Mouse (Mus musculus): ENCODE measurements around the gene Btaf1.

The Btaf1 gene

DNA sequence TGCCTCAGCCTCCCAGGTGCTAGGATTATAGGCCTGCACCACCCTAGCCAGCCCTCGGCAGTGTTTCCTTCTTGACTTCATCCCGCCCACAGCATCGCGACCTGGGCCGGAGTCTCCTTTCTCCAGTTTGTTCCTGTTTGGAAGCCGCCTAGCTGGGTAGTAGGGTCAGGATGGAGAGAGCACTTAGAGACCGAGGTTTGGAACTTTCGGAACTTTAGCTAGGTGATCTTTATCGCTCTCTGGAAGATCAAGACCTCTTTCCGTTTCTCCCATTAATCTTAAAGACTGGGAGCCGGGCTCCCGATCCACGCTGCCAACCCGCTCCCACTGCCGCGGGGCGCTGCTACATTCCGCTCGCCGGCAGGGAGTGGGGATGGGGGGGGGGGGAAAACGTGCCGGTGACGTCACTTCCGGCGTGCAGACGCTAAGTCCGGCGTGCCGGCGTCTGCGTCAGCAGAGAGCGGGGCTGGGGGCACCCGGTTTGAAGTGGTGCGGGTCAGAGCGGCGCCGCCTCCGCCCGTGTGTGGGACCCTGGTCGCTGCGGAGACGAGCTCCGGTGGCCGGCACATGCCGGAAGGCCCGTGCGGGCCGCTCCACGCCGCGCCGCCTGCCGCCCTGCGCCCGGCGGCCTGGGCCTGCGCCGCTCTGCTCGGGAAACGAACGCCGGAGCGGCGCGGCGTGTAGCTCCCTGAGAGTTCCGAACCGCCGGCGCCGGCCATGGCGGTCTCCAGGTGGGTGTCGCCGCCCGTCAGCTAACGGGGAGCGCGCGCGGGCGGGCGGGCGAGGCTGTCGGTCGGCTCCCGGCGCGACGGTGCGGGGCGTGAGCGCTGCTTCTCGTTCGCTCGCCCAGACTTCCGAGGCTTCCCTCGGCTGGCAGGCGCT is at the start of gene Btaf1:
TSS of gene Btaf1 (plus strand) at position 409 of the 882 bp plus-strand sequence.
- peak; percentile 80 to 90 for DNase-seq (ENCODE audit: low spot score in 2 of 2)

DNA sequence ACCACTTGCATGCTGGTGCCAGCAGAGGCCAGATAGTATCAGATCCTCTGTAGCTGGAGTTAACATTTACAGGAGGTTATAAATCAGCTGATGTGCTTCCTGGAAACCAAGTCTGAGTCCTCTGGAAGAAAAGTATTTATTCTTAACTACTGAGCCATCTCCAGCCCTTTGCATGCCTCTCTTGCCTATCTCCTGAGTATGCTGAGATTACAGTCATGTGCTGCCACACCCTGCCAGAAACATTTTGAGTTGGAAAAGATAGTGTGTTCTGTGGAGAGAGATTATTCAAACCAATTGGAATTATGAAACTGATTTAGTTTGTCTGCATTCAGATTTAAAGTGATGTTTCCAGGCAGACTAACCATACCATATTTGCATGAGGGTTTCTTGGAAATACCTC is 48.5 kb upstream of the Btaf1 start:
- DNase-seq (ENCODE audit: low spot score in 2 of 2): no peak

DNA sequence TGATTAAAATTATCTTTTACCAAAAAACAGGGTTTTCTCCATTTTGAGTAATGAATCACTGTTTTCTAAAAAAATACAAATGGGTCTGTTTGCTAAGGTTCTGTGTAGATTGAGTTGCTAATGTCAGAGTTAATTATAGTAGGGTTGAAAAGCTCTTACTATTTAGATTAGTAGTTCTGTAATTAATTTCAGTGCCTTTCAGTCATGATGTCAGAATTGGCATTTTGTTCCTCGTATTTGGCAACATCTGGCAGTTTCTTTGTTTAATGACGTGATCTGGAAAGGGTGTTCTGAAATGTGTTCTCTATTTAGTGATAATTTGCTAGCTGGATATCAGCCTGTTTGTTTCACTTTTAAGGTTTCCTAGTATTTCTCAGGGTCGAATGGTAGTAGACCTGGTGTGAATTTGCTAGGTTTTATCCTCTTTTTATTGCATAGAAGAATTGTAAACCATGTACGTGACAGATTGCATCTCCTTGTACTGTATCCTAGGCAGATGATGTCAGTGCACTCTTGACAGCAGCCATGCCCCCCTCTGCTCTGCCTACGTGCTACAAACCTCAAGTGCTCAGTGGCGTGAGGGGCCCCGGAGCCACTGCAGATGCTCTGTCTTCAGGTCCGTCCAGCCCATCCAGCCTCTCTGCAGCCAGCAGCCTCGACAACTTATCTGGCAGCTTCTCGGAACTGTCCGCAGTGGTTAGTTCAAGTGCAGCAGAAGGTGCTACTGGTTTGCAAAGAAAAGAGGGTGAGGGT is 47.0 kb upstream of the Btaf1 start:
- peak in 1 of 2 experiments; percentile 3 for DNase-seq (ENCODE audit: low spot score in 2 of 2)

DNA sequence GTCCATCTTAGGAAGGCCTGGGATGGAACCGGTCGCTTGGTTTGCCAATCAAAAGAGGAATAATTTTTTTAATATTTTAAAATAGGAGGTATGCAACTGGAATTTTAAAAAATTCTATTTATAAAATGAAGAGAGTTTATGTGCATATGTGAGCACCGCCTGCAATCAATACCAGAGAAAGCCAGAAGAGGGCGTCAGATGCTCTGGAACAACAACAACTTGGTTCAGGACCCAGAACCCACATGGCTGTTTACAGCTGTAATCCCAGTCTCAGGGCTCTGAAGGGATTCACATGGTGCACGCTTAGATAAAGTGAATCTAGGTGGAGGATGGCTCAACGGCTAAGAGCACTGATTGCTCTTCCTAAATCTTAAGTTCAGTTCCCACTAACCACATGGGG is 42.8 kb upstream of the Btaf1 start:
- DNase-seq (ENCODE audit: low spot score in 2 of 2): no peak

DNA sequence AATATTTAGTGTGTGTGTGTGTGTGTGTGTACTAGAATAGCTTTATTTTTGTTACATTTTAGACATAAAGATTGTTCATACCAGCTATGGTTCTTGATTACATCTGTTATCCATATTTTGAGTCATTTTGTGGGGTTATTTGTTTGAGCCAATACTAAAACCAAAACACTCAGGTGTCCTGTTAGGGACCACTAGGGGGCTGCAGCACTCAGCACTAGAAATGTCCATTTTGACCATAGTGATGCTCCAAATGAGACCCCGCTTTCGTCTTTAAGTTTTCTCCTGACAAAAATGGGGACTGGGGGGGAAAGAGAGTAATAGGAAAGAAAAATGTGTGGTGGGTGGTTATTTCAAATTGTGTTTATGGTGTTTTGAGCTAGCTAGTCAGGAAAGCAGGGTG is 39.6 kb upstream of the Btaf1 start:
- DNase-seq (ENCODE audit: low spot score in 2 of 2): no peak

DNA sequence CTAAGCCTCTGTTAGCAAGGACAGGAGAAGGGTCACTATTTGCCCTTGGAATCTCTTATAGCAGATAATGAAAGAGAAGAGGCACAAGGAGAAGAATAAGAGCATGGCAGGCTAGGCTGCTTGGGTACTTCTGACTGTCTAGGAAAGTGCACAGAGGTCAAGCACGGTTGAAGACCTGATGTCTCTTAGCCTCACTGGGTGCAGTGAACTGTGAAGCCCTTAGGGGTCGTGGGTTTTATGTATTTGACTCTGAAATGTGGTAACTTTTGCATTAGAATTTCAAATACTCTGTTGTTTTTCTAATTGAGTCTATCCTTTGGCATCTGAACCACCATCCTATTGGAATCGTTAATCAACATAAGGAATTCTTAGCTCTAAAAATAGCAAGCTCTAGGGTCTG is 38.2 kb upstream of the Btaf1 start:
- DNase-seq (ENCODE audit: low spot score in 2 of 2): no peak

DNA sequence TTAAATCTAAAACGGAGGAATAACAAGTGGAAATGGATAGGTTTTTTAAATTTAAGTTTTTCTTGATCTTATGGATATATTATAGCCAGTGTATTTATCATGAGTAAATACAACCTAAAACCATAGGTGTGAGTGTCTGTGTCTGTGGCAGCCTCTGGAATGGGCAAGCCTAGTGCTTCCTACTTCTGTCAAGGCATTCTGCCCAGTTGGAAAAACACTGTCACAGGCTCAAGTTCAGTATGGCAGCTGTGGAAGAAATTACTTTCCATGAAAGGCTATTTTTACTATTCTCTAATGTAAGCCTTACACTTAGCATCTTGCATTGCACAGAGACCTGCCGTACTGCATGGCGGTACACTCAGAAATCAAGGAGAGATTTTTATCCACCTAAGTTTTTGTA is 34.1 kb upstream of the Btaf1 start:
- no peak for DNase-seq (ENCODE audit: low spot score in 2 of 2)

DNA sequence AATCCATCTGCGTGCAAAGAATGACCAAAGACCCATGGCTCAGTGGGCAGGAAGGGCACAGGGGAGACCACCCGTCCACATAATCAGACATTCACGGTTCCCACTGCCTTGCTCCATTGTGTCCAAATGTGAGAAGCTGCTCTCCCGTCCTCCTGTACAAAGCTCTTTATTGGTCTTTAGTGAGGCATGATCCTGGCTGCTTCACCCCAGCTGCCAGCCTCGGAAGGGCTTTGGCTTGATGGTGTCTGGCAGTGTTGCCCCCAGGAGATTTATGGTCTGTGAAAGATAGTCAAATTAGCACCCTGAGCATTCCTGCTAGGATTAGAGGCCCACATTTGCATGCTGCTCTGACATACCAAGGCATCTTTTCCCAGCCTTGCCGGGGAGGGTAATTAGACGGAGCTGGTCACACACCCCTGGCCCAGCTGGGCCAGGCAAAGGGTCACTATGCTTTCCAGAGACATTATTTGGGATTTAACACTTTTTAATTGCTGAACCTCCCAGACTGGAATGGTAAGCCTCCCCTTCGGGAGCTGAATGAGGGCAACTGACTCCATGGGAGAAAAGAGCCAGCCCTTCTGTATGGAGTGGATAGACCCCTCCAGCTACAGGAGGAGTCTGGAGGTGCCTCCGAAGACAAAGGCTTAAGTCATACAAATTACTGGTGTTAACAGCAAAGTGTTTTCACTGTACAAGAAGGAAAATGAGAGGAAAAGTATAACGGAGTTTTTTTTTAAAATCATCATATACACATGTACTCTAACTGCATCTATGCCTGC is 28.9 kb upstream of the Btaf1 start:
- no peak for DNase-seq (ENCODE audit: low spot score in 2 of 2)

DNA sequence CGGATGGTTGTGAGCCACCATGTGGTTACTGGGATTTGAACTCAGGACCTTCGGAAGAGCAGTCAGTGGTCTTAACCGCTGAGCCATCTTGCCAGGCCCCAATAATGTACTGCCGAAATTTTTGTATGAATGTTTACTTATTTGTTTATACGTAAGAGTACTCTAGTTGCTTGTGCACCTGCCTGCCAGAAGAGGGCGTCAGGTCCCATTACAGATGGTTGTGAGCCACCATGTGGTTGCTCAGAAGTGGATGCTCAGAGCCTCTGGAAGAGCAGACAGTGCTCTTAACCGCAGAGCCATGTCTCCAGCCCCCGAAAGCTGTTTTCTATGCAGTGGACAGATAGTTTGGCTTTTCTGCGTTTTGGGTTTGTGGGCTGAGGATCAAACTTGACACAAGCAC is 28.1 kb upstream of the Btaf1 start:
- no peak for DNase-seq (ENCODE audit: low spot score in 2 of 2)

DNA sequence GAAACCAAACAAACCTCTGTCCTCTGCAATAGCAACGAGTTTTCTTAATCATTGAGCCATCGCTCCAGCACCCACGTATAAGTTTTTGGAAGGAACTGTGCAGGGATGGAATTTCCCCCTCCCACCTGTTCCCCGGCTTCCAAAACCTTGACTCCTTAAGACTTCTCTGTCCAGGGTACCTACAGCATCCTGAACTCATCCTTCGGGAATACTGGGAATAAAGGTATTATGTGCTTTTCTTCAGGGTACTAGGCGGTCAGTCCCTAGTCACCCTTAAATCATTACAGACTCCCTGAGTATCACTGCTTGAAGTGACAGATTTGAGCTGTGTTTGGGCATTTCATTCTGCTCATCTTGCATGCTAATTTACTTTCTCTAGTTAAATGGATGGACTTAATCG is 22.5 kb upstream of the Btaf1 start:
- DNase-seq (ENCODE audit: low spot score in 2 of 2): no peak

DNA sequence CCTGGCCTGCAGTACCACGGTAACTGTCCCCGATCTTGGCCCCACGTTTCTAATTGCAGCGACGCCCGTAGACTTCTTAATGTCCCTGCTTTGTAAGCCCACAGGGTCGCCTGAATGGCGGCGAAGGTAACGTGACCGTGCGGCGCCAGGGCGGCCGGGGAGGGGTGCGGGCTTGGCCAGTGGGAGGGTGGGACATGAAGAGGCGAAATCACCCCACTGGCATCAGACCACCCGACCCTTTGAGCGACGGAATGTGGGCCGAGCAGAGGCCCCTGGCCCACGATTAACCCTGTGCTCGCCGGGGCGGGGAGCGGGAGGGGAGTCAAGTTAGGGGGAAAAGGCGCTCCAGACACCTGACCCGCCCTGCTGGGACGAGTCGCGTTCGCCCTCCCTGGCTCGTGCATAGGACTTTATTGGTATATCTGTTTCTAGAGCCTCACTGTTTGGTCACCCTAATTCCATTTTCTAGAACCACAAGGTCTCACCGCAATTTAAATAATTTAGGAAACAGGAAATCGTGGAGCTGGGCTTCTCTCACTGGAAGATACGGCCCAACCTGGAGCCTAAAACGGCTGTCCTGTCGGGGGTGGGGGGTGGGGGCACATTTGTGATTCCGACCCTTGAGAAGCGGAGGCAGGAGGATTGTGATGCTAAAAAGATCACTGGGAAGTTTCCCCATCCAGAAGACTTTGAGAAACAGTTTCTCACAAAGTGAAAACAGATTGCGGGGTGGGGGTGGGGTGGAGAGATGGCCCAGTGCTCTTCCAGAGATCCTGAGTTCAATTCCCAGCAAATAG is 21.5 kb upstream of the Btaf1 start:
- DNase-seq (ENCODE audit: low spot score in 2 of 2): peak in 1 of 2 experiments; percentile 24

DNA sequence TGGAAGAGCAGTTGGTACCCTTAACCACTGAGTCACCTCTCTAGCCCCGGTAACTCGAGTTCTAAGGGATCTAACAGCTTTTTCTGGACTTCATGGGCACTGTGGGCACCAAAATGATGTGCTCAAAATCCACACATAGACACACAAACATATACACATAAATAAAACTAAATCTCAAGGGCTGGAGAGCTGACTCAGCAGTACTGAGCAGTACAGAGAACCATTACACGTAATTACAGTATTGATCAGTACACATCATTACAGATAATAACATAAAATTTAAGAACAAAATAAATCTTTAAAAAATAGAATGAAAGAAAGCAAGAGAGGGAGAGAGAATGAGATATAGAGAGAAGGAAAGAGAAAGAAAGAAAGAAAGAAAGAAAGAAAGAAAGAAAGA is 16.7 kb upstream of the Btaf1 start:
- DNase-seq (ENCODE audit: low spot score in 2 of 2): no peak

DNA sequence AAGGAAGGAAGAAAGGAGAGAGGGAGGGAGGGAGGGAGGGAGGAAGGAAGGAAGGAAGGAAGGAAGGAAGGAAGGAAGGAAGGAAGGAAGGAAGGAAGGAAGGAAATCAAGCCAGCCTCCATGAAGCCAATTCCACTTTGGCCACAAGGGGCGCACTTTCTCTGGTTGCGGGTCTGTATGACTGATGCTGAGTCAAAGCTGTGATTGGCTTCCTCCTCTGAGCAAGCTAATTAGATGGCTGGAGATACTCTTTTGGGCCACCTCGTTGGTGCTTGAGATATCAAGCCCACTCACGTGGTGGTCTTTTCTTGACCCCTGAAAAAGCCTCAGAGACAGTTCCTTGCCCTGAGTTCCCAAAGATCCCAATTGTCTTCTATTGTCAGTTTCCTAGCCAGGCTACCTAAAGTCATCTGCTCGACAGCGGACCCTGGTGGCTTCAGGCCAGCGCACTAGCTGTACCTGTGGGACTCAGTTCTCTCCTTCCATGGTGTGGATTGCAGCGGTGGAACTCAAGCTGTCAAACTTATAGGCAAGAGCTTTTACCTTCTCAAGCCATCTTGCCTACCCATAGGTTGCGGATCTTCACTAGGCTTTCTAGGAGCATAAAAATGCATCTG is 16.1 kb upstream of the Btaf1 start:
- DNase-seq (ENCODE audit: low spot score in 2 of 2): no peak

DNA sequence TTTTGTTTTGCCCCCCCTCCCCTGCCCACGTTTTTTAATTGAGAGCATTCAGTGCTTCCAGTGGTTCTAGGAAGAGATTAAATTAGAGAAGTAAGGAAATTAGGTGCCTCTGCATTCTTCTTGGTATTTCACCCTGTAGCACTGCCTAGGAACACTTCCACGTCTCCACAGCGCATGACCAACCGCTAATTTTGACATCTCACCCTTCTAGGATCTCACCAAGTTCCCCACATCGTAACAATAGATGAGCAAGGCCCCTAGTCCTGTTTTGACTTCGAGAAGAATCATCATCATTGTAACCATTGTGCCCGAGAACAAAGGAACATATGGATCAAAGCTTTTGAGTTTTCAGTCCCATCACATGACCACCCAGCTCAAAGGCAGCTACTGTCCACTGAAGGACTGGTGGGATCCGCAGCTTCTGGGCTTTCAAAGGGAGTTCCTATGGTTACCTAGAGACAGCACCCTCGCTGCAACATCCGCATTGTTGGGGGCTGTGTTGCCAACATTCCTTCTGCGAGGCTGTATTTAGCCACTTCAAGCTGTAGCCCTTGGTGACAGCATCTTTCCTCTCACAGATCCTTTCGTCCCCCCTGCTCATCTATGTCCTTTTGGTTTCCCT is 15.3 kb upstream of the Btaf1 start:
- DNase-seq (ENCODE audit: low spot score in 2 of 2): no peak

DNA sequence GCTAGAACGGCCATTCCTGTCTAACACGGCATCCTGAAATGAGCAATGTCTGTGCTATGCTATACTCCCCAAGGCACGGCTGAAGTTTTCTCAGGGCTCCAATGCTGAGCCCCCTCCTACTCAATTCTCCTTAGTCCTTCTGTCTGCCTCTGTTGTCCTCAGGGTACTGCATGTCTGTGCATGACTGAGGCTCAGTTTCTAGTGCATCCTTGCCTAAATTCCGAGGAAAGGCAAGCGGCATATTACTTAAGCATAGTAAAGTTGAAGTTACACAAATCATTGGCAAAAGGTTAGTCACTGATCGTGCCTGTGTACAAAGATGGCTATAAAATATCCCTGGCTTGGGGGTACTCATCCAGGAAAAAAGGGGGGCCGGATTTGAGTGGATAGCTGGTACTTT is 12.8 kb upstream of the Btaf1 start:
- DNase-seq (ENCODE audit: low spot score in 2 of 2): no peak

DNA sequence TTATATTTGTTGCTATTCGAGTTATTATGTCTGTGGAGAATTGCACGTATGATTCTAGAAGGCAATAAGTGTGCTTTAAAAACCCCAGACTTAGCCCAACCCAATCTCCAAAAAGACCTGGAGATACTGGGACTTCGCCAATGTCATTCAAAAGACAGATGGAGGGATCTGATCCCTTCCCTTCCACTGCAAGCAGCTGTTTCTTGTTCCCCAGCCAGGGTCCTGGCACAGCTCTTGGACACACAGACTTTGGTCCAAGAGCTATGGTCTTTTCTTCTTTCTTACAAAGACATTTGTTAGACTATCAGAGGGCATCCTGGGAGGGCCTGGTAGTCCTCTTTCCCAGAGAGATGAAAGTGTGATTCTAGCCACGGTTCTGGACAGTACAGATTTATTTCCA is 9.7 kb upstream of the Btaf1 start:
- DNase-seq (ENCODE audit: low spot score in 2 of 2): no peak

DNA sequence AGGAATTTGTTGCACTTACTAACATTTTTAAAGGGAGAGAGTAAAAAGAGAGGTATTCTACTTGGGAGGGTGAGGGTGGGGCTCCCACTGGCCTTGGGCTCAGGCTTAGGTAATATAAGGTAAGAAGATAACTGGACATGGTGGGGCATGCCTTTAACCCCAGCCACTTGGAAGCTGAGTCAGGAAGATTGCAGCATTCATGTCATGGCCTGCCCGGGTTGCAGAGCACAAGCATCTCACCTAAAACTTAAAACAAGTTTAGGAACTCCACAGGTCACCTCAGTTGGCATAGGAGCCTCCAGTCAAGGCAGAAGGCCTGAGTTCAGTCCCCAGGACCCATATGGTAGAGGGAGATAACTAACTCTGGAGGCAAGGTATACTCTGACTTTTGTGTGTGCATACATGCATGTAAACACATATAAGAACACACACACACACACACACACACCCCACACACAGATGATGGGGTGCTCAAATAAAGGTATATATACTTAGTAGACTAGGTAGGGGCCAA is 8.9 kb upstream of the Btaf1 start:
- no peak for DNase-seq (ENCODE audit: low spot score in 2 of 2)

DNA sequence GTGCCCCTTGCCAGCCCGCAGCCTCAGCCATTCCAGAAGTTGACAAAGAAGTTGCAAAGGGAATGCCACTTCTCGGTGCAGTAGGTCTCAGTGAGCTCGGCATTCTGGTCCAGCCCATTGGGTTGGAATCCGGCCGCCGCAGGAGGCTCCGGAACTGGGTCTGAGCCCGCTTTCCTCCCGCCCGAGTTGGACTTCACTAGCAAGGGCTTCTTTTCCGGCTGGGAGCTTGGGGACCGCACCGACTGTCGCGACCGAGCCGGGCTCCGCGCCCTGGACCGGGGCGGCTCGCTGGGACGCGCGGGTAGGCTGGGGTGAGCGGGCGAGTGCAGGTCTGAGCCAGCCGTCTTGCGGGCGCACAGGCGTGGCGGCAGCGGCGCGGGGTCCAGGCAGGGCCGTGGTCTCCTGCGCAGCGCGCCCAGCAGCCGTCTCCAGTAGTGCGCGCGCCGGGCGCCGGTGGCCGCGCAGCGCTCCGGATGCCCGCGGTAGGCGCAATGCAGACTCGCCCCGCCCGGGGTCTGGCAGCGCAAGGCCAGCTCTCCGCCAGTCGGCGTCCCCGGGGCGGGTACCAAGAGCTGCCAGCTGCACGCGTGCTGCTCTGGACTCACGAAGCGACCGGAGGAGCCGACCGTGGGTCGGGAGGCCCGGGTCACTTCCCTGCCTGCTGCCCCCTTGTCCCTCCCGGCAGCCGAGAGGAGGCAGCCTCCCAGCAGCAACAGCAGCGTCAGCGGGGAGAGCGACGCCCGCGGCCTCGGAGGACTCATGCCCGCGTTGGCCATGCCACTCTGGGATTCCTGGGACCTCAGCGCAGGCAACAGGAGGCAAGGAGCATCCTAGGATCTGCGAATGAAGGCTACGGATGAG is 7.2 kb upstream of the Btaf1 start:
- peak; percentile 68 to 79 for DNase-seq (ENCODE audit: low spot score in 2 of 2)

DNA sequence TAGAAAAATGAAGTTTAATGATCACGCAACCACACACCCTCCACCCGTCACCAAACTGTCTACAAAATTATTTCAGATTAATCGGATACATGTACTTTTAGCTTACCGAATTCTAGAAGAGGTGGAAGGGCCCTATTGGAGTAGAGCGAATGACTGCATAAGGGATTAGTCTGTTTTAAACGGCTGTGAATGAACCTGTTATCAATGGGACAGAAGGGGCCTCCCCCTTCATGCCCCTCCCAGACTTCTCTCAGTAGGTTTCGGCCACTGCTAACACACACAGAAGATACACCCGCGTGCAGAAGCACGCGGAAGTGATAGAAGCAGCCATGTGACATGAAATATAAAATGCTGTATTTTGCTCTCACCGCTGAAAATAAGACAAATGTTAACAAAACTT is 6.4 kb upstream of the Btaf1 start, which contains the start of gene Fgfbp3:
TSS of gene Fgfbp3 (minus strand) at position 150 of the 400 bp plus-strand sequence.
- DNase-seq (ENCODE audit: low spot score in 2 of 2): no peak
